Mouse (Mus musculus): Measurements from ENCODE around the gene Ccdc7b. TPM values are rescaled to one million over a fixed set of nuclear protein-coding genes. Genes with fewer than 3 reads are reported as not detected.
"Not testable (repeated sequence)": the region's sequence is repeated elsewhere in the genome, so short reads cannot be mapped to it uniquely, and the experiment has no call there.

The Ccdc7b gene
- not detected in 2 replicates for polyA plus RNA-seq (2015; fragmentation: Nextera tagmentation; extraction: Ambion mirVana)

DNA sequence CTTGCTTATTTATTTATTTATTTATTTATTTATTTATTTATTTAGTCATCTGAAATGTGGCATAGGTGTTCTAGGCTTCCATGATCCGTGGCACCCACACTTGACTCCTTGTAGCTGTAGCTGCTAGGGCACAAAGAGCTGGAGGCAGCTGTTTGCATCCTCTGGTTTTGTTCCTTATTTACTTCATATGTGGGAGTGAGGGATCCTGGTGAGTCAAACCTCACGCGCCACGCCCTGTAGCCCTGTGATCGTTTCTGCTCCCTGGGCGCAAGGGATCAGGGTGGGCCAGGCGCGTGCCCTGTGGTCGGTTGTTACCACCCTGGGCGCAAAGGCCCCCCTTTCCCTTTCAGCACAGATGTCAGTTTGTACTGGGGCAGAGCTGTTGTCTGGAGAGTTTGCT, at the start of gene Ccdc7b:
Gene Ccdc7b (plus strand): TSS at position 301 of the 400 bp plus-strand sequence.
- H3K4me3 ChIP-seq (ENCODE audit: low read length); H3K27ac ChIP-seq (ENCODE audit: low read length); H3K9ac ChIP-seq (replicated peaks; ENCODE audit: low read length); H3K27me3 ChIP-seq (ENCODE audit: insufficient read depth, low read length); ATAC-seq (ENCODE audit: low FRiP score, low TSS enrichment); H3K4me2 ChIP-seq (replicated peaks; ENCODE audit: low read depth, low read length); H3K4me1 ChIP-seq (ENCODE audit: insufficient read depth, low read length); H3K9me3 ChIP-seq (ENCODE audit: low read length); H3K36me3 ChIP-seq (ENCODE audit: insufficient read depth, low read length): not testable (repeated sequence)
- 89% methylated on average over 1 of the region's 10 CpGs for WGBS

DNA sequence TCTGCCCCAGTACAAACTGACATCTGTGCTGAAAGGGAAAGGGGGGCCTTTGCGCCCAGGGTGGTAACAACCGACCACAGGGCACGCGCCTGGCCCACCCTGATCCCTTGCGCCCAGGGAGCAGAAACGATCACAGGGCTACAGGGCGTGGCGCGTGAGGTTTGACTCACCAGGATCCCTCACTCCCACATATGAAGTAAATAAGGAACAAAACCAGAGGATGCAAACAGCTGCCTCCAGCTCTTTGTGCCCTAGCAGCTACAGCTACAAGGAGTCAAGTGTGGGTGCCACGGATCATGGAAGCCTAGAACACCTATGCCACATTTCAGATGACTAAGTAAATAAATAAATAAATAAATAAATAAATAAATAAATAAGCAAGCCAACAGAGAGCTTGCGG, 1.5 kb upstream of the Ccdc7b start, which contains the start of gene Ccdc7a:
Gene Ccdc7a (minus strand): TSS at position 101 of the 400 bp plus-strand sequence.
- not testable (repeated sequence) for H3K9me3 ChIP-seq (ENCODE audit: low read length); H3K27me3 ChIP-seq (ENCODE audit: insufficient read depth, low read length); H3K27ac ChIP-seq (ENCODE audit: low read length); H3K4me3 ChIP-seq (ENCODE audit: low read length); H3K4me1 ChIP-seq (ENCODE audit: insufficient read depth, low read length); H3K36me3 ChIP-seq (ENCODE audit: insufficient read depth, low read length); H3K9ac ChIP-seq (replicated peaks; ENCODE audit: low read length); H3K4me2 ChIP-seq (replicated peaks; ENCODE audit: low read depth, low read length); ATAC-seq (ENCODE audit: low FRiP score, low TSS enrichment)
- WGBS, result 100% methylated on average over 2 of the region's 11 CpGs

DNA sequence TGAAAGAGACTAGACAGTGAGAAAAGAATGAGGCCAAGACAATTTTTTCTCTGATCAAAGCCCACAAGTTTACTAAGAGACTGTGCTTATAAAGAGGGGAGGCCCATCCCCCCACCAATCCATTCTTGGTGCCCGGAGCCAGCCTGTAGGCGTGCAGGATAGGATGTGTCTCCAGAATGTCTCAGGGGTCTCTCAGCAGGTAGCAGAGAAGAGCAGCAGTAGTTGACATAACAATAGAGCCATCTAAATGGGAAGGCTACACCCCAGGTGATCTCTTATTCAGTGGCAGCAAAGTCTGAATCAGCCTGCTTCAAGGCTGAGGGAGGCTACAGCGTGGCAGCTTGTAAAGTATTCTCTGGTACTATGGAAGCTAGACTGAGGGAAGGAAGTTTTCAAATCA, 48.8 kb downstream of the Ccdc7b start:
- not testable (repeated sequence) for ATAC-seq (ENCODE audit: low FRiP score, low TSS enrichment); H3K4me3 ChIP-seq (ENCODE audit: low read length); H3K4me2 ChIP-seq (replicated peaks; ENCODE audit: low read depth, low read length); H3K9me3 ChIP-seq (ENCODE audit: low read length); H3K27ac ChIP-seq (ENCODE audit: low read length); H3K27me3 ChIP-seq (ENCODE audit: insufficient read depth, low read length); H3K36me3 ChIP-seq (ENCODE audit: insufficient read depth, low read length); H3K9ac ChIP-seq (replicated peaks; ENCODE audit: low read length); H3K4me1 ChIP-seq (ENCODE audit: insufficient read depth, low read length)
- 63% methylated on average over 3 of the region's 3 CpGs for WGBS

DNA sequence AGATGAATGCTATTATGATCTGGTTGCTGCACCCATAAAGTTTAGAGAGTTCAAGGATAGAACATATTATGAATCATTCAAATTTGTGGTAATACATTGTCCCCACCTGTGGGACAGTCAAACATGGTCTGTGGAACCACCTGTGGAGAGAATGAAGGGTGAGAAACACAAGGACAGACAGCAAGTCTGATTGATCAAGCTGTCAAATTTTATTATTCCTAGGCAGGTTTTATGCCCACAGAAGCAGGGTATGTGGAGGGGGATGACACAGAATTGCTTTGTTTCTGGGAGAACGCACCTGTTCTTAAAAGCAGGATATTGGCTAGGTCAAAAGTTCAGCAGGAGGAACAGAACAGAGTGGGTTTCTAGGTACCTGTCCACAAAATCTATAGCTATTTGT, 64.6 kb downstream of the Ccdc7b start, which contains the start of gene Gm10999:
Gene Gm10999 (minus strand): TSS at position 101 of the 400 bp plus-strand sequence.
- Histone ChIP-seq H3K4me3 (ENCODE audit: low read length) (no peak within 1 kb of the TSS), H3K4me2 (replicated peaks; ENCODE audit: low read depth, low read length) (no peak within 1 kb of the TSS), H3K4me1 (ENCODE audit: insufficient read depth, low read length) (no peaks in the 10 kb centered on the region), H3K9me3 (ENCODE audit: low read length) (no peaks in the 10 kb centered on the region), H3K27ac (ENCODE audit: low read length) (no peak within 1 kb of the TSS), H3K27me3 (ENCODE audit: insufficient read depth, low read length) (no peaks in the 10 kb centered on the region), H3K36me3 (ENCODE audit: insufficient read depth, low read length) (no peaks in the 10 kb centered on the region), H3K9ac (replicated peaks; ENCODE audit: low read length) (no peak within 1 kb of the TSS)
- WGBS, result 72% methylated on average over 1 of the region's 1 CpGs
- no peak for ATAC-seq (ENCODE audit: low FRiP score, low TSS enrichment)

DNA sequence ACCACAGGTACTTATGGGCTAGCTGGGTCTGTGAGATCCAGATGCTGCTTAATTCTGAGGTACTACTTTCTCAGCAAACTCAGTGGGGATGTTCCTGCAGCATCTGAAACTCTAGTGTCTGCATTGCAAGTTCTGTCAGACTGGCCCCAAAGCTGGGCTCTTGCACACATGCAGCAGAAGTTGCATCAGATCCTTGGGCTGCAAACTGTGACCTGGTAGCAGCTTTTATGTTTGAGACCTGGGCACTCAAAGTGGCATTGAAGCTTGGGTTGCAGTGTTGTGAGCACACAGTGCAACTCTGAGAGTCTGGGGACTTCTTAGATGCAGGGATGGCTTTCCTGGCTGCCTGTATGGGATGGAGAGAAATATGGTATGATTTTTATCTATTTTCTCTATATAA, 66.5 kb downstream of the Ccdc7b start:
- no peaks in the 10 kb centered on the region for H3K4me1 ChIP-seq (ENCODE audit: insufficient read depth, low read length)
- no peak overlapping the region for H3K4me3 ChIP-seq (ENCODE audit: low read length)
- H3K9ac ChIP-seq (replicated peaks; ENCODE audit: low read length), result no peak overlapping the region
- H3K27me3 ChIP-seq (ENCODE audit: insufficient read depth, low read length), result no peaks in the 10 kb centered on the region
- ATAC-seq (ENCODE audit: low FRiP score, low TSS enrichment), result no peak
- H3K27ac ChIP-seq (ENCODE audit: low read length), result no peak overlapping the region
- no peaks in the 10 kb centered on the region for H3K36me3 ChIP-seq (ENCODE audit: insufficient read depth, low read length)
- no peak overlapping the region for H3K4me2 ChIP-seq (replicated peaks; ENCODE audit: low read depth, low read length)
- no peaks in the 10 kb centered on the region for H3K9me3 ChIP-seq (ENCODE audit: low read length)

Other genes with a start within 250 kb of the Ccdc7b start
- gene Ccdc7a, start 1.6 kb upstream of the Ccdc7b start, polyA plus RNA-seq (2015; fragmentation: Nextera tagmentation; extraction: Ambion mirVana), result not detected in 2 replicates
- not detected in 2 replicates for gene Gm10999, start 64.5 kb downstream of the Ccdc7b start, polyA plus RNA-seq (2015; fragmentation: Nextera tagmentation; extraction: Ambion mirVana)
- 26.7 and 28.5 TPM in 2 replicates for gene 2610044O15Rik8, start 167.3 kb downstream of the Ccdc7b start, polyA plus RNA-seq (2015; fragmentation: Nextera tagmentation; extraction: Ambion mirVana)

Measured in kidney, embryonic 16.5 days (tissue).